Mouse (Mus musculus) midbrain, postnatal 0 days (tissue): ENCODE data around the gene Alpl. TPM values are rescaled to one million over a fixed set of nuclear protein-coding genes. Genes with fewer than 3 reads are reported as not detected.

Source experiments
- ATAC-seq: fragments of 200-750 bp; cut with Nextera tagmentation; 2 replicates; pipeline ENCODE4 v1.8.0; 2017; ENCODE audit warnings: moderate number of reproducible peaks, mild to moderate bottlenecking, moderate TSS enrichment, moderate library complexity; ENCODE audit not compliant: low FRiP score
- DNase-seq: peaks from one replicate; pipeline ENCODE4 v3.0.0-alpha.2; 2015; ENCODE audit warnings: low spot score
- H3K27ac ChIP-seq: fragments of 300-500 bp; sonication (generic); 2 replicates; pipeline ENCODE4 v1.5.1; 2014; ENCODE audit warnings: low read depth, mild to moderate bottlenecking, low read length, mixed read lengths
- H3K27me3 ChIP-seq: fragments of 300-500 bp; sonication (generic); 2 replicates; pipeline ENCODE4 v1.6.1; 2014; ENCODE audit warnings: low read length, control low read depth, mixed read lengths; ENCODE audit not compliant: insufficient read depth
- H3K36me3 ChIP-seq: fragments of 300-500 bp; sonication (generic); 2 replicates; pipeline ENCODE4 v1.6.1; 2014; ENCODE audit warnings: low read length, control low read depth, mixed read lengths; ENCODE audit not compliant: insufficient read depth
- H3K4me1 ChIP-seq: fragments of 300-500 bp; sonication (generic); 2 replicates; pipeline ENCODE4 v1.6.1; 2014; ENCODE audit warnings: mild to moderate bottlenecking, control low read depth, antibody characterized with exemption, low read length, mixed read lengths; ENCODE audit not compliant: insufficient read depth
- H3K4me2 ChIP-seq: fragments of 300-500 bp; sonication (generic); 2 replicates; pipeline ENCODE4 v1.6.1; 2014; ENCODE audit warnings: low read depth, mild to moderate bottlenecking, low read length, mixed read lengths; ENCODE audit not compliant: poor library complexity, severe bottlenecking
- H3K4me3 ChIP-seq: fragments of 300-500 bp; sonication (generic); 2 replicates; pipeline ENCODE4 v1.5.1; 2014; ENCODE audit warnings: low read depth, mild to moderate bottlenecking, low read length, moderate library complexity
- H3K9ac ChIP-seq: fragments of 300-500 bp; sonication (generic); replicated peaks from 2 replicates; pipeline ENCODE4 v1.6.1; 2014; ENCODE audit warnings: mild to moderate bottlenecking, low read length, moderate library complexity, mixed read lengths; ENCODE audit not compliant: poor library complexity, severe bottlenecking
- H3K9me3 ChIP-seq: fragments of 300-500 bp; sonication (generic); 2 replicates; pipeline ENCODE4 v1.6.1; 2016; ENCODE audit warnings: low read length, control low read depth
- CTCF ChIP-seq: IDR thresholded peaks from 2 replicates; pipeline ENCODE4 v1.5.1; 2016; ENCODE audit warnings: antibody characterized with exemption, mild to moderate bottlenecking
- WGBS: fragments of 180-500 bp; shearing (Covaris S2); extraction: QIAGEN DNeasy Blood & Tissue Kit; methylation state at CpG from one replicate; pipeline ENCODE4 v1.1.7; 2014; 5-methylcytosine and 5-hydroxymethylcytosine counted together
- polyA plus RNA-seq: library from polyadenylated mRNA; unstranded; fragments of >200 nt; fragmentation: Nextera tagmentation; extraction: Ambion mirVana; gene quantifications from 2 replicates; pipeline ENCODE4 v1.2.1, GENCODE M21; 2015
- total RNA-seq: library from RNA; depleted of rRNA; stranded (reverse); fragments of >200 nt; gene quantifications from 2 replicates; pipeline ENCODE4 v1.2.3, GENCODE M21; 2014

Gene Alpl
- total and polyA plus RNA-seq, 2 experiments from 2014 or later = 14.3 to 16.1 TPM

DNA sequence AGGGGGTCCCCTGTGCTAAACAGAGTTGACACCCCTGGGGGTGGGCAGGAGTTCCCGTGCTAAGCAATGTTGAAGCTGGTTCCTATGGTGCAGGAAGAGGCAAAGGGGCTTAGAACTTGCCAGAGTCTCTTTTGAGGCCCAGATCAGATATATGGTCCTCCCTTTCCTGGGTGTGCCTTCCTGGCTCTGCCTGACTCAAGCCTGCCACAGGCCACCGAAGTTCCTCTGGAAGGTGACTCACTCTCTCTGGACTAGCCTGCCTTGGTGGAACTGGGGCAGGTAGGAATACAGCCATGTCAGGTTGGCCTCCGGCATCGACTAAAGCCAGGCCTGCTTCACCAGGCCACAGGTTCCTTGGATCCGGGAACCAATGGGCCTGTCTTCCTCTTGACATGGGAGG lies 93.1 kb downstream of the Alpl start:
- TF ChIP-seq CTCF = no peak
- Histone ChIP-seq H3K27me3 (no peaks in the 10 kb centered on the region), H3K4me1 (peaks cover 19% of the 10 kb centered on the region; the same call in 1 of the 2 replicates), H3K9ac (no peak overlapping the region), H3K27ac (no peak overlapping the region), H3K4me3 (no peak overlapping the region), H3K36me3 (peaks cover 8% of the 10 kb centered on the region), H3K4me2 (no peak overlapping the region), H3K9me3 (no peaks in the 10 kb centered on the region)
- 91% methylated on average over 5 of the region's 5 CpGs for WGBS
- DNase-seq (no peak), ATAC-seq (no peak)

DNA sequence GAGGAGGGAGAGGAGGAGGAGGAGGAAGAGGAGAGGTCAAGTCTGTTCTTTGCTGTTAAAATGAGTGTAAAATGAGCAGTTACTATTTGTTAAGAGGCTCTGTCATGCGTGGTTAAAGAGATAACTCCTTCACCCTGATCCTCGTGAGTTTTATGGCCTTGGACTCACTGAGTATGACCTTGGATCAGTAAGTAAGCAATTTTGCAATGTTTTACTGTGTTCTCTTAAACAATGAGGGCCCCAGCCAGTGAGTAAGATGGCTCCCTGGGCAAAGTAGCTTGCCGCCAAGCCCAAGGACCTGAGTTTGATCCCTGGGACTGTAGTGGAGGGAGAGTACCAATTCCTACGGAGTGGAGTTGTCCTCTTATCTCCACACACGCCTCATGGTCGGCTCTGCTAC lies 95.2 kb downstream of the Alpl start:
- ATAC-seq (no peak), DNase-seq (no peak)
- no peak overlapping the region for H3K27ac ChIP-seq
- H3K27me3 ChIP-seq = no peaks in the 10 kb centered on the region
- H3K9ac ChIP-seq = no peak overlapping the region
- H3K4me1 ChIP-seq = 0 out of 2 replicates have a peak, but pooled peaks cover 7% of the 10 kb centered on the region
- 64% methylated on average over 6 of the region's 6 CpGs for WGBS
- H3K4me2 ChIP-seq = no peak overlapping the region
- H3K9me3 ChIP-seq = no peaks in the 10 kb centered on the region
- peaks cover 8% of the 10 kb centered on the region for H3K36me3 ChIP-seq
- H3K4me3 ChIP-seq = no peak overlapping the region
- no peak for TF ChIP-seq CTCF

- WGBS = 47% methylated on average over 21 of the region's 21 CpGs
- H3K27me3 ChIP-seq = no peaks in the 10 kb centered on the region
- 0 out of 2 replicates have a peak, but pooled peaks cover 7% of the 10 kb centered on the region for H3K4me1 ChIP-seq
- DNase-seq (no peak), ATAC-seq (no peak)
- H3K36me3 ChIP-seq = no peaks in the 10 kb centered on the region; the same call in none of the 2 replicates
- no peaks in the 10 kb centered on the region for H3K9me3 ChIP-seq
- no peak overlapping the region for H3K27ac ChIP-seq
- no peak overlapping the region for H3K4me2 ChIP-seq
- TF ChIP-seq CTCF = no peak
- no peak overlapping the region for H3K9ac ChIP-seq
- H3K4me3 ChIP-seq = no peak overlapping the region
Measured at GRCm38 (mm10) chr4:137699264-137700211, 96.6 kb downstream of the Alpl start.

GRCm38 (mm10) chr4:137698076-137698985 lies 97.9 kb downstream of the Alpl start:
- Histone ChIP-seq H3K9me3 (no peaks in the 10 kb centered on the region), H3K36me3 (no peaks in the 10 kb centered on the region; the same call in 1 of the 2 replicates), H3K4me2 (no peak overlapping the region), H3K4me1 (0 out of 2 replicates have a peak, but pooled peaks cover 7% of the 10 kb centered on the region), H3K27ac (no peak overlapping the region), H3K4me3 (no peak overlapping the region), H3K27me3 (no peaks in the 10 kb centered on the region), H3K9ac (no peak overlapping the region)
- 79% methylated on average over 7 of the region's 7 CpGs for WGBS
- DNase-seq (no peak), ATAC-seq (no peak)
- no peak for TF ChIP-seq CTCF

DNA sequence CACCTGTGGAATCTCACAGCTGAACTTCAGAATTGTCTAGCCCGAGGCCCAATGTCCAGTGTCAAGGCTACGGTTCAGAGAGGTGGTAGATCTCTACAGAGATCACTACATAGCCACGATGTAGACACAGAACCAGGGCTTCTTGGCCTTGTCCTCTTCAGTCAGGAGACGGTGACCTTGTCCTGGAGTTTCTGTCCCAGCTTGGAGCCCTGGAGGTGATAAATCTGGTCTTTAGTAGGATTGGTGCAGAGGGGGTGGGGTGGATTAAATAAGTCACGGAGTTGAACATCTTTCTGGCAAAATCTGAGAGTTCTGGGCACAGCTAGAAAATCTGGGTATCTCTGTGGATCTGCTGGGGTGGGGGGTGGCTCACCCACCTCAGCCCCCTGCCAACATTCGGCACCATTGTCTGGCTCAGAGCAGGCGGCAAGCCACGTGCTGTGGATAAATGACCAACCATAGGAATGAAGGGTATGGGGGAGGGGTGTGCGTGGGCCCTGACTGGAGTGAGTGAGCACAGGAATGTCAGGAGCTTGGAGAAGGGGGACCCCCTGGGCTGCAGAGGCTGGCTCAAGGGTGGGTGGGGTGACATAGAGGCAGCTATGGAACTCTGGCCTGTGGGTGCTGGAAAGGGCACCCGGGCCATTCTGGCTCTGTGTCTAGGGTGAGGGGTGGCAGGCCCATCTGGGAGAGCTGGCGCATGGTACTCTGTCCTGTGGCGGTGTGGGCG lies 98.9 kb downstream of the Alpl start:
- H3K27ac ChIP-seq = no peak overlapping the region
- no peak overlapping the region for H3K4me2 ChIP-seq
- H3K9ac ChIP-seq = no peak overlapping the region
- ATAC-seq = 0 out of 2 replicates have a peak, but pooled peaks have one; percentile 38
- H3K27me3 ChIP-seq = no peaks in the 10 kb centered on the region
- no peaks in the 10 kb centered on the region for H3K9me3 ChIP-seq
- TF ChIP-seq CTCF = no peak
- H3K36me3 ChIP-seq = no peaks in the 10 kb centered on the region
- H3K4me3 ChIP-seq = no peak overlapping the region
- DNase-seq = no peak
- 0 out of 2 replicates have a peak, but pooled peaks cover 7% of the 10 kb centered on the region for H3K4me1 ChIP-seq
- 70% methylated on average over 13 of the region's 13 CpGs for WGBS
